Mouse (Mus musculus) C2C12 (cell line): ENCODE data around the gene Usp37. TPM values are rescaled to one million over a fixed set of nuclear protein-coding genes. Genes with fewer than 3 reads are reported as not detected.
"Not testable (repeated sequence)": the region's sequence is repeated elsewhere in the genome, so short reads cannot be mapped to it uniquely, and the experiment has no call there.

Experiments used
- H3K27me3 ChIP-seq: one replicate; pipeline ENCODE4 v1.6.1; 2011; ENCODE audit not compliant: control insufficient read depth, insufficient read depth, insufficient read length
- H3K36me3 ChIP-seq: one replicate; pipeline ENCODE4 v1.6.1; 2011; ENCODE audit not compliant: control insufficient read depth, insufficient read depth
- H3K4me3 ChIP-seq: one replicate; pipeline ENCODE4 v1.5.1; 2011; ENCODE audit warnings: mild to moderate bottlenecking, control low read depth; ENCODE audit not compliant: poor library complexity, insufficient read depth, severe bottlenecking
- H3K79me2 ChIP-seq: one replicate; pipeline ENCODE4 v1.6.1; 2011; ENCODE audit not compliant: control insufficient read depth, insufficient read depth
- H3K79me3 ChIP-seq: one replicate; pipeline ENCODE4 v1.6.1; 2011; ENCODE audit warnings: low read depth, control low read depth
- H3ac ChIP-seq: one replicate; pipeline ENCODE3; 2011; ENCODE audit warnings: low read depth; ENCODE audit not compliant: control insufficient read depth, insufficient read length
- CEBPB ChIP-seq: IDR thresholded peaks from one replicate; pipeline ENCODE4 v1.6.1; 2011; ENCODE audit warnings: low read depth, mild to moderate bottlenecking, control low read depth, moderate library complexity
- CTCF ChIP-seq: IDR thresholded peaks from one replicate; pipeline ENCODE4 v1.5.1; 2011; ENCODE audit not compliant: control insufficient read depth, insufficient read depth, insufficient read length
- FOSL1 ChIP-seq: IDR thresholded peaks from one replicate; pipeline ENCODE4 v1.8.0; 2011; ENCODE audit warnings: mild to moderate bottlenecking, low read length; ENCODE audit not compliant: poor library complexity, insufficient read depth, severe bottlenecking
- MAX ChIP-seq: IDR thresholded peaks from one replicate; pipeline ENCODE4 v1.6.1; 2011; ENCODE audit warnings: mild to moderate bottlenecking, control low read depth
- MYOD1 ChIP-seq: IDR thresholded peaks from one replicate; pipeline ENCODE4 v1.6.1; 2011; ENCODE audit warnings: low read depth; ENCODE audit not compliant: control insufficient read depth, insufficient read length
- MYOG ChIP-seq: IDR thresholded peaks from one replicate; pipeline ENCODE4 v1.6.1; 2011; ENCODE audit not compliant: control insufficient read depth, insufficient read length; ENCODE audit errors: extremely low read depth
- USF1 ChIP-seq: IDR thresholded peaks from one replicate; pipeline ENCODE4 v1.6.1; 2011; ENCODE audit warnings: low read depth, mild to moderate bottlenecking, control low read depth, moderate library complexity
- polyA plus RNA-seq: library from polyadenylated mRNA; unstranded; fragments of >200 nt; fragmentation: generic; extraction: Trizol; gene quantifications from one replicate; pipeline ENCODE4 v1.2.1, GENCODE M21; 2012; ENCODE audit warnings: missing spikeins

The Usp37 gene
- polyA plus RNA-seq, 1 experiment = 4.9 TPM

- Histone ChIP-seq H3K27me3 (no peaks in the 10 kb centered on the region), H3K36me3 (peaks cover 84% of the 10 kb centered on the region), H3K79me2 (no peaks in the 10 kb centered on the region), H3K79me3 (no peaks in the 10 kb centered on the region), H3K4me3 (no peak overlapping the region), H3ac (no peak overlapping the region)
- TF ChIP-seq USF1 (no peak), CEBPB (no peak), MYOG (no peak), MAX (no peak), CTCF (no peak), FOSL1 (no peak), MYOD1 (no peak)
Measured at GRCm38 (mm10) chr1:74528589-74528988, 15.5 kb downstream of the Usp37 start.

- Histone ChIP-seq H3ac (no peak overlapping the region), H3K4me3 (no peak overlapping the region), H3K36me3 (peaks cover 92% of the 10 kb centered on the region), H3K79me2 (no peaks in the 10 kb centered on the region), H3K27me3 (no peaks in the 10 kb centered on the region), H3K79me3 (peaks cover 4% of the 10 kb centered on the region)
- TF ChIP-seq CTCF = no peak
- no peak for TF ChIP-seq MYOD1
- TF ChIP-seq MAX = no peak
- no peak for TF ChIP-seq MYOG
- TF ChIP-seq USF1 = no peak
- TF ChIP-seq FOSL1 = no peak
- TF ChIP-seq CEBPB = no peak
Measured at GRCm38 (mm10) chr1:74524746-74525145, 19.3 kb downstream of the Usp37 start.

- H3K79me3 ChIP-seq = peaks cover 25% of the 10 kb centered on the region
- H3K79me2 ChIP-seq = peaks cover 40% of the 10 kb centered on the region
- H3K4me3 ChIP-seq = no peak overlapping the region
- no peak overlapping the region for H3ac ChIP-seq
- TF ChIP-seq MYOD1 = no peak
- TF ChIP-seq MYOG = no peak
- TF ChIP-seq FOSL1 = no peak
- no peak for TF ChIP-seq USF1
- no peak for TF ChIP-seq CEBPB
- no peak for TF ChIP-seq CTCF
- TF ChIP-seq MAX = no peak
- H3K27me3 ChIP-seq = no peaks in the 10 kb centered on the region
- peaks cover 72% of the 10 kb centered on the region for H3K36me3 ChIP-seq
Measured at GRCm38 (mm10) chr1:74519875-74520274, 24.2 kb downstream of the Usp37 start.

- peaks cover 86% of the 10 kb centered on the region for H3K79me3 ChIP-seq
- H3ac ChIP-seq, H3K27me3 ChIP-seq, H3K4me3 ChIP-seq: not testable (repeated sequence)
- H3K36me3 ChIP-seq = peaks cover 54% of the 10 kb centered on the region
- peaks cover 100% of the 10 kb centered on the region for H3K79me2 ChIP-seq
Measured at GRCm38 (mm10) chr1:74512999-74513398, 31.1 kb downstream of the Usp37 start.

- H3K79me2 ChIP-seq = peaks cover 100% of the 10 kb centered on the region
- peaks cover 93% of the 10 kb centered on the region for H3K79me3 ChIP-seq
- TF ChIP-seq USF1 (no peak), MAX (no peak), CEBPB (no peak), MYOG (no peak), CTCF (no peak), FOSL1 (no peak), MYOD1 (no peak)
- H3K4me3 ChIP-seq = no peak overlapping the region
- H3ac ChIP-seq = no peak overlapping the region
- peaks cover 50% of the 10 kb centered on the region for H3K36me3 ChIP-seq
- H3K27me3 ChIP-seq = no peaks in the 10 kb centered on the region
Measured at GRCm38 (mm10) chr1:74511306-74511705, 32.8 kb downstream of the Usp37 start.

- no peak for TF ChIP-seq CTCF
- TF ChIP-seq CEBPB = no peak
- no peak for TF ChIP-seq FOSL1
- TF ChIP-seq MYOG = no peak
- TF ChIP-seq MYOD1 = no peak
- TF ChIP-seq MAX = no peak
- TF ChIP-seq USF1 = no peak
- no peaks in the 10 kb centered on the region for H3K27me3 ChIP-seq
- H3K4me3 ChIP-seq = peak overlapping the region; percentile 95
- H3K36me3 ChIP-seq = peaks cover 31% of the 10 kb centered on the region
- peaks cover 83% of the 10 kb centered on the region for H3K79me3 ChIP-seq
- peaks cover 96% of the 10 kb centered on the region for H3K79me2 ChIP-seq
- no peak overlapping the region for H3ac ChIP-seq
Measured at GRCm38 (mm10) chr1:74507780-74508179, 36.3 kb downstream of the Usp37 start.
